Mouse (Mus musculus) embryonic fibroblast, embryonic 13.5 days (primary cell): ENCODE results near the gene Ifnar2.

Source experiments
- CTCF ChIP-seq: IDR thresholded peaks from 2 replicates; pipeline ENCODE4 v1.5.1; 2011; ENCODE audit warnings: mild to moderate bottlenecking, control low read depth, low read length, moderate library complexity, borderline replicate concordance; ENCODE audit not compliant: insufficient read depth
- POLR2A ChIP-seq: IDR thresholded peaks from 2 replicates; pipeline ENCODE4 v1.6.1; 2011; ENCODE audit warnings: low read depth, mild to moderate bottlenecking, control low read depth, low read length, moderate library complexity

DNA sequence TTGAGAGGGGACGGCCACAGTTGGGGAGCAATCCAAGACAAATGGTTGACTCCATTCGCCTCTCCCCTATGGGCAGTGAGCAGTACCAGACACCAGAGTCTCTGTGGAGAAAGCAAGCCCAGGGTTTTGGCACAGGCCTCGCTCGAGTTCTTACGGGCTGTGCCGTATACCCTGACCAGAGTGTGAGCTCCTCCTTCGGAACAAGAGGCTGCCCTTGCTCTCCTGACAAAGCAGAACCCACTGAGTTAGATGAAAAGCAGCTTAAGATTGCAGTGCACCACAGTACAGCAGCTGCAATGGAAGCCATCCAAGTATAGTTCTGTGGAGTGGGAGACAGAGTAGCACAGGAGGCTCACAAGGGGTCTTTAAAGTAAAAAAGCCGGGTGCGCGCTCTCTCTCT, 4.1 kb downstream of the Ifnar2 start:
- TF ChIP-seq POLR2A = no peak
- no peak for TF ChIP-seq CTCF
